Mouse (Mus musculus) hindbrain, embryonic 15.5 days (tissue): ENCODE results near the gene Nomo1. TPM values are rescaled to one million over a fixed set of nuclear protein-coding genes. Genes with fewer than 3 reads are reported as not detected.

Source experiments
- ATAC-seq: fragments of 200-750 bp; cut with Nextera tagmentation; 2 replicates; pipeline ENCODE4 v1.8.0; 2017; ENCODE audit warnings: low read depth, moderate number of reproducible peaks, moderate TSS enrichment; ENCODE audit not compliant: low FRiP score
- H3K27ac ChIP-seq: fragments of 300-500 bp; sonication (generic); replicated peaks from 2 replicates; pipeline ENCODE4 v1.5.1; 2015; ENCODE audit warnings: mild to moderate bottlenecking, inconsistent platforms
- H3K27me3 ChIP-seq: fragments of 300-500 bp; sonication (generic); 2 replicates; pipeline ENCODE4 v1.6.1; 2015; ENCODE audit warnings: control low read depth, inconsistent platforms
- H3K36me3 ChIP-seq: fragments of 300-500 bp; sonication (generic); 2 replicates; pipeline ENCODE4 v1.6.1; 2015; ENCODE audit warnings: control low read depth, inconsistent platforms
- H3K4me1 ChIP-seq: fragments of 300-500 bp; sonication (generic); replicated peaks from 2 replicates; pipeline ENCODE4 v1.6.1; 2015; ENCODE audit warnings: control low read depth, inconsistent platforms
- H3K4me2 ChIP-seq: fragments of 300-500 bp; sonication (generic); 2 replicates; pipeline ENCODE4 v1.6.1; 2015; ENCODE audit warnings: moderate library complexity, mild to moderate bottlenecking, inconsistent platforms
- H3K4me3 ChIP-seq: fragments of 300-500 bp; sonication (generic); 2 replicates; pipeline ENCODE4 v1.5.1; 2015; ENCODE audit warnings: mild to moderate bottlenecking, inconsistent platforms
- H3K9ac ChIP-seq: fragments of 300-500 bp; sonication (generic); 2 replicates; pipeline ENCODE4 v1.6.1; 2015; ENCODE audit warnings: inconsistent platforms
- H3K9me3 ChIP-seq: fragments of 300-500 bp; sonication (generic); 2 replicates; pipeline ENCODE4 v1.6.1; 2016; ENCODE audit warnings: control low read depth, inconsistent platforms
- WGBS: fragments of 180-500 bp; shearing (Covaris S2); methylation state at CpG from one replicate; pipeline ENCODE4 v1.1.7; 2015; 5-methylcytosine and 5-hydroxymethylcytosine counted together
- polyA plus RNA-seq: library from polyadenylated mRNA; unstranded; fragments of >200 nt; fragmentation: Nextera tagmentation; extraction: Ambion mirVana; gene quantifications from 2 replicates; pipeline ENCODE4 v1.2.1, GENCODE M21; 2015

Gene Nomo1
- polyA plus RNA-seq, 1 experiment from 2014 or later = 47.0 TPM

DNA sequence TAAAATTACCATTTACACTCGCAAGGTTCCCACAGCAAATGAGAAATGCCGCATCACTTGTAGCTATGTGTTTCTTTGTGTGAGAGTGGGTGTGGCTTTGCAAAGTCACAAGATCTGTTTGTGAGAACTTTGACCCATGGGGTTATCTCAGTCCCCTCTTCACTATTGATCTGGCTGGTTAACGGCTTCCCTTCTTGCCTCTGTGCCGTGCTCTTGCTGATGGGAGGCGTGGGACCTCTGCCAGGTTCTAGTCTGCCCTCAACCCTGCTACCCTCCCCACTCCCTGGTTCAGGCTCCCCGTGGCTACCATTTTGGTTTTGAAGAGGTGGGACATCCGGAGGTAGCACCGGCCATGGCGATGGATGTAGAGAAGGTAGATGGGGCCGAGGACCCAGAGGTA is 4.8 kb upstream of the Nomo1 start:
- no peak overlapping the region for H3K4me3 ChIP-seq
- ATAC-seq = no peak
- H3K9me3 ChIP-seq = no peaks in the 10 kb centered on the region
- H3K27ac ChIP-seq = no peak overlapping the region
- no peaks in the 10 kb centered on the region for H3K27me3 ChIP-seq
- H3K4me1 ChIP-seq = no peaks in the 10 kb centered on the region
- H3K9ac ChIP-seq = no peak overlapping the region
- 91% methylated on average over 10 of the region's 10 CpGs for WGBS
- H3K36me3 ChIP-seq = no peaks in the 10 kb centered on the region
- no peak overlapping the region for H3K4me2 ChIP-seq

- no peak overlapping the region for H3K9ac ChIP-seq
- peaks cover 5% of the 10 kb centered on the region for H3K4me1 ChIP-seq
- H3K9me3 ChIP-seq = no peaks in the 10 kb centered on the region
- H3K36me3 ChIP-seq = no peaks in the 10 kb centered on the region
- no peaks in the 10 kb centered on the region for H3K27me3 ChIP-seq
- WGBS = 67% methylated on average over 9 of the region's 9 CpGs
- H3K4me2 ChIP-seq = no peak overlapping the region
- H3K4me3 ChIP-seq = no peak overlapping the region
- ATAC-seq = no peak
- no peak overlapping the region for H3K27ac ChIP-seq
Observed at GRCm38 (mm10) chr7:46029299-46030144, 4.0 kb upstream of the Nomo1 start.

GRCm38 (mm10) chr7:46030145-46030488 is 3.4 kb upstream of the Nomo1 start, which contains the start of gene Abcc6:
TSS of gene Abcc6 (minus strand) at chr7:46030302.
- Histone ChIP-seq H3K9me3 (no peaks in the 10 kb centered on the region), H3K4me2 (no peak within 1 kb of the TSS), H3K9ac (no peak within 1 kb of the TSS), H3K27me3 (no peaks in the 10 kb centered on the region), H3K27ac (no peak within 1 kb of the TSS), H3K4me3 (no peak within 1 kb of the TSS), H3K36me3 (no peaks in the 10 kb centered on the region), H3K4me1 (peaks cover 11% of the 10 kb centered on the region)
- WGBS = 18% methylated on average over 11 of the region's 11 CpGs
- no peak for ATAC-seq

GRCm38 (mm10) chr7:46031075-46031474 is 2.4 kb upstream of the Nomo1 start:
- no peak for ATAC-seq

GRCm38 (mm10) chr7:46033870-46034337 is 406 bp downstream of the Nomo1 start:
- H3K27me3 ChIP-seq = no peaks in the 10 kb centered on the region
- no peaks in the 10 kb centered on the region for H3K9me3 ChIP-seq
- H3K36me3 ChIP-seq = no peaks in the 10 kb centered on the region
- H3K4me3 ChIP-seq = peak overlapping the region; percentile 82
- H3K9ac ChIP-seq = peak overlapping the region; percentile 80
- under 1% methylated on average over 35 of the region's 35 CpGs for WGBS
- H3K27ac ChIP-seq = peak overlapping the region; percentile 72; the same call in 1 of the 2 replicates
- H3K4me1 ChIP-seq = peaks cover 17% of the 10 kb centered on the region
- peak overlapping the region; percentile 77 for H3K4me2 ChIP-seq
- ATAC-seq = no peak; the same call in 1 of the 2 replicates

More at GRCm38 (mm10) chr7:46031075-46031474, 2.4 kb upstream of the Nomo1 start:
- WGBS = 88% methylated on average over 2 of the region's 2 CpGs
- Histone ChIP-seq H3K9ac (no peak overlapping the region), H3K9me3 (no peaks in the 10 kb centered on the region), H3K36me3 (no peaks in the 10 kb centered on the region), H3K27me3 (no peaks in the 10 kb centered on the region), H3K4me3 (no peak overlapping the region), H3K4me1 (peaks cover 17% of the 10 kb centered on the region), H3K27ac (no peak overlapping the region), H3K4me2 (no peak overlapping the region)

DNA sequence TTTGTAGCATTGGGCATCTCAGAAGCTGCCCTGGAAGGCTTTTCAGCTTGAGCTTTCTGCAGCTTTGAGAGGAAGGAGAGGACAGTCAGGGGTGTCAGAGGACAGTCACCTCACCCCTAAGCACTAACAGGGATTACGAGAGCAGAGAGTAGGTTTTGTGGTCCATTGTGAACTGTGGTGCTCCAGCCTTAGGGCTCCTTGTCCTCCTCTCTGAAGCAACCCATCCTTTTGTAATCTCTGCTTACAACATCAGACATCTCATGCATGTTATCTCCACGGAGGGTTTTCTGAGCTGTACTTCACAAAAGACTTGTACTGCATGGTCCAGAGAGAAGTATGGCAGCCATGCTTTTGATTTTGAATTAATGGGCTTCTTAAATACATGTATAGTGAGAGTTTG is 1.5 kb downstream of the Nomo1 start:
- peak overlapping the region; percentile 82 for H3K4me3 ChIP-seq
- peak overlapping the region; percentile 5; the same call in 1 of the 2 replicates for H3K9ac ChIP-seq
- ATAC-seq = no peak

GRCm38 (mm10) chr7:46035468-46035867 is 2.0 kb downstream of the Nomo1 start:
- no peak for ATAC-seq
- H3K4me2 ChIP-seq = no peak overlapping the region
- 87% methylated on average over 2 of the region's 2 CpGs for WGBS

More for the DNA sequence above, 1.5 kb downstream of the Nomo1 start:
- Histone ChIP-seq H3K4me2 (peak overlapping the region; percentile 77), H3K27ac (no peak overlapping the region), H3K4me1 (peaks cover 17% of the 10 kb centered on the region), H3K36me3 (no peaks in the 10 kb centered on the region), H3K9me3 (no peaks in the 10 kb centered on the region), H3K27me3 (no peaks in the 10 kb centered on the region)
- WGBS = 75% methylated on average over 2 of the region's 2 CpGs

GRCm38 (mm10) chr7:46037433-46037832 is 3.9 kb downstream of the Nomo1 start:
- Histone ChIP-seq H3K4me3 (no peak overlapping the region), H3K36me3 (peaks cover 17% of the 10 kb centered on the region), H3K4me1 (peaks cover 17% of the 10 kb centered on the region), H3K27ac (no peak overlapping the region), H3K27me3 (no peaks in the 10 kb centered on the region), H3K9ac (no peak overlapping the region), H3K9me3 (no peaks in the 10 kb centered on the region), H3K4me2 (no peak overlapping the region)
- 87% methylated on average over 6 of the region's 6 CpGs for WGBS
- ATAC-seq = no peak

More at GRCm38 (mm10) chr7:46035468-46035867, 2.0 kb downstream of the Nomo1 start:
- peaks cover 17% of the 10 kb centered on the region for H3K4me1 ChIP-seq
- H3K27ac ChIP-seq = no peak overlapping the region
- H3K9me3 ChIP-seq = no peaks in the 10 kb centered on the region
- no peaks in the 10 kb centered on the region for H3K36me3 ChIP-seq
- H3K27me3 ChIP-seq = no peaks in the 10 kb centered on the region
- H3K9ac ChIP-seq = no peak overlapping the region
- H3K4me3 ChIP-seq = no peak overlapping the region

- peaks cover 8% of the 10 kb centered on the region for H3K4me1 ChIP-seq
- H3K27me3 ChIP-seq = no peaks in the 10 kb centered on the region
- WGBS = 52% methylated on average over 2 of the region's 2 CpGs
- H3K27ac ChIP-seq = no peak overlapping the region
- H3K36me3 ChIP-seq = peaks cover 35% of the 10 kb centered on the region
- no peaks in the 10 kb centered on the region for H3K9me3 ChIP-seq
- no peak overlapping the region for H3K4me3 ChIP-seq
- H3K4me2 ChIP-seq = no peak overlapping the region
- no peak overlapping the region for H3K9ac ChIP-seq
- ATAC-seq = no peak
Observed at GRCm38 (mm10) chr7:46039873-46040272, 6.4 kb downstream of the Nomo1 start.

DNA sequence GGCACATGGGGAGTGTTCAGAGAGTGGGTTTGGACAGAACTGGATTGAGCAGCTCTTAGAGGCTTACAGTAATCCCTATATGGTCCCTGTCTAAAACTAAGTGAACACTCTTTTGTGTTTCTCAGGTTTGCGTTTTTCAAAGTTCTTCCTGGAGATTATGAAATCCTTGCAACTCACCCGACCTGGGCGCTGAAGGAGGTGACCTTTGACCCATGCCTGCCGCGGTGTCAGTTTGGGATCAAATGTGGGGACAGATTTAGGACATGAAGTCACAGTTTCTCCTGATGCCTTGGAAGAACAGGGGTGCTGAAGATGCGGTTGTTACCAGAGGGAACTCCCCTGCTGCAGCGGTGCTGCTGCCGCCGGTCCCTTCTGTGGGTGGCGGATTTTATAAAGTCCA is 10.6 kb downstream of the Nomo1 start:
- H3K9ac ChIP-seq = no peak overlapping the region
- no peaks in the 10 kb centered on the region for H3K27me3 ChIP-seq
- WGBS = 92% methylated on average over 10 of the region's 10 CpGs
- no peak overlapping the region for H3K4me3 ChIP-seq
- no peaks in the 10 kb centered on the region for H3K9me3 ChIP-seq
- no peaks in the 10 kb centered on the region; the same call in 1 of the 2 replicates for H3K4me1 ChIP-seq
- peaks cover 60% of the 10 kb centered on the region for H3K36me3 ChIP-seq
- no peak overlapping the region for H3K4me2 ChIP-seq
- no peak overlapping the region for H3K27ac ChIP-seq
- ATAC-seq = no peak

GRCm38 (mm10) chr7:46045882-46046281 is 12.4 kb downstream of the Nomo1 start:
- Histone ChIP-seq H3K27me3 (no peaks in the 10 kb centered on the region), H3K9ac (no peak overlapping the region), H3K4me1 (no peaks in the 10 kb centered on the region), H3K36me3 (peaks cover 63% of the 10 kb centered on the region), H3K27ac (no peak overlapping the region), H3K4me2 (no peak overlapping the region), H3K9me3 (no peaks in the 10 kb centered on the region), H3K4me3 (no peak overlapping the region)
- ATAC-seq = no peak
- 95% methylated on average over 11 of the region's 11 CpGs for WGBS

- WGBS = 96% methylated on average over 13 of the region's 13 CpGs
- Histone ChIP-seq H3K36me3 (peaks cover 55% of the 10 kb centered on the region), H3K4me1 (no peaks in the 10 kb centered on the region), H3K9ac (no peak overlapping the region), H3K27me3 (no peaks in the 10 kb centered on the region), H3K4me3 (no peak overlapping the region), H3K27ac (no peak overlapping the region), H3K4me2 (no peak overlapping the region), H3K9me3 (no peaks in the 10 kb centered on the region)
- ATAC-seq = no peak
Observed at GRCm38 (mm10) chr7:46047873-46048562, 14.5 kb downstream of the Nomo1 start.
